Mouse (Mus musculus) spleen, postnatal 4 days (tissue): ENCODE measurements around the gene Asic2.

Source experiments
- DNase-seq, 2 experiments: peaks; one replicate each; pipeline ENCODE4 v3.0.0; 2022; ENCODE audit warnings: low spot score in 2 of 2

Asic2 gene

GRCm38 (mm10) chr11:81611948-81612797 lies 356.1 kb downstream of the Asic2 start:
- no peak for DNase-seq

DNA sequence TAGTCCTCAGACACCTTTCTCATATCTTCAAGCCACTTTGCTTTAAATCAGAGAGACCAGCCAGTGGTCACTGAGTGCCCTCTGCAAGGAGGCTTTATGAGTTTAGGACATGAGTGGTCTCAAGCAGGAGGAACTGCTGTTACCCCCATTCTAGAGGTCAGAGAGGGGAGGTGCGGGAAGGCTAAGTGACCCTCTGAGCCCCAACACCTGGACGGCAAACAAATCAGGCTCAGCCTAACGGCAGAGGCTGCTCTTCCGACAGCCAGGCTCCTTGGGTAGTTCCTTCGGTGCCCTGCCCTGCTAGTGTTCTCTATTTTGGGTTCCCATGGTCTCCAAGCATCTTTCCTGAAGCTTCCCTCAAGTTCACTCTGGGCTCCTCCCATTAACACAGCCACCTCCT lies 357.8 kb downstream of the Asic2 start:
- DNase-seq = no peak

DNA sequence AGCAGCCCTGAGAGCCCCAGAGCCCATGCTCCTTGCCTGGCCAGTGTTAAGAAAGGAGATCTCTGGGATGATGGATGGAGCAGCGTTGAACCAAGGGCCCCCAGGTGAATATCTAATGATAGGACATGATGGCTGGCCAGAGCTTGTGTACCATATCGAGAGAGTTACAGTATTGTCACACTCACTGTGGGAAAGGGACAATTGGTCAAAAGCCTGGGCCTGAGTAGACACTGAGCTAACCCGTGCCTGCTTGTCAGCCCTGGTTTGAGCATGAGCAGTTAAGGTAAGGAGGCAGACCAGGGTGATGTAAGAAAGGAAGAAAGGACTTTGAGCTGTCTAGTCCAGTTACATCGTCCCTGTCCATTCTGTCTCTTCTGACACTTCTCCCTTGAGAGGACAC lies 365.3 kb downstream of the Asic2 start:
- DNase-seq = no peak

DNA sequence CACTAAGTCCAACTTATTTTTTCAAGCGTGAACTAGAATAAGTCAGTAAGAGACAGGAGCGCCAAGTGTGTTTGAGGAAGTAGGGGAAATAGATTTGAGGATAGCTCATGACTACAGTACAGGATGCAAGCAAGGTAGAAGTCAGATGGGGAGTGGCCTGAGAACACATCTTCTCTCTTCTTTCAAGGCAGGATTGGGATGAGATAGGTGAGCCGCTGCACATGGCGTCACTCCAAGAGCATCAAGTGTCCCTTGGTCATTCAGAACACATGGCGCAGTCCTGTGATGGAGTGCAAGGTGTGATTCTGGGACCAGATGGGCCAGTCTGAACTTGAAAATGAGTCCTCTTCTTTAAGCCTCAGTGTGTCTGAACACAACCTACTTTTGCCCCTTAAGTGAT lies 366.5 kb downstream of the Asic2 start:
- no peak for DNase-seq

DNA sequence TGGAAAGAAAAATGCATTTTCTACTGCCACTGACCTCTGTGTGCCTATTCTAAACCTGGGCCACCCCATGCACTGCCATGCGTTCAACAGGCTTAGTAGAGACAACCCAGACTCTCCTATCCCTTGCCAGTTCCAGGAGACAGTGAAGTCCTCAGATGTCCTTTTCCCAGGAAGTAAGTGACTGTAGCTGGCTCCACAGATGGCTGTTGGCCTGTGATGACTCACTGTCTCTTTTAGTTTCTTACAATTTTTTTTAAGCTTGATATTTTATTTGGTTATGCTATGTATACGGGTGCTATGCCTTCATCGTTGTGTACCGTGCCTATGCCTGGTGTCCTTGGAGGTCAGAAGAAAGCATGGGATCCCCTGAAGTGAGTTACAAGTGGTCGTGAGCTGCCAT lies 370.7 kb downstream of the Asic2 start:
- no peak for DNase-seq

DNA sequence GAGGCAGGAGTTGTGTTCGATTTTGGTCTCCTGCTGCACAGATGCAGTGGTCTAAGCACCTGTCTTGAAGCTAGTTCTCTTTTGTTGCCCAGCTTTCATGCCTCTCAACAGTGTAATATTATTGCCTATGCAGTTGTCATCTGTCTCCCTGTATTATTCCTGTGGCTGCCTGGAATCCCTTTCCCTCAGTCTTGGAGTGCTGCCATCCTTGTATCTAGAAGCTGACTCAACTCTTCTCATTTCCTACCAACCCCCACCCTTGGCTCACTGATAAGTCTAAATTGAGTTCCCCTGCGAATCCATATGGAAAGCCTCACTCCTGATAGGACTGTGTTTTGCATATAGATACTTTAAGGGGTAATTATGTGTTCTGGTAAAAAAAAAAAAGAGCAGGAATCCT lies 373.0 kb downstream of the Asic2 start:
- no peak for DNase-seq

GRCm38 (mm10) chr11:81592776-81593175 lies 375.5 kb downstream of the Asic2 start:
- DNase-seq = no peak

DNA sequence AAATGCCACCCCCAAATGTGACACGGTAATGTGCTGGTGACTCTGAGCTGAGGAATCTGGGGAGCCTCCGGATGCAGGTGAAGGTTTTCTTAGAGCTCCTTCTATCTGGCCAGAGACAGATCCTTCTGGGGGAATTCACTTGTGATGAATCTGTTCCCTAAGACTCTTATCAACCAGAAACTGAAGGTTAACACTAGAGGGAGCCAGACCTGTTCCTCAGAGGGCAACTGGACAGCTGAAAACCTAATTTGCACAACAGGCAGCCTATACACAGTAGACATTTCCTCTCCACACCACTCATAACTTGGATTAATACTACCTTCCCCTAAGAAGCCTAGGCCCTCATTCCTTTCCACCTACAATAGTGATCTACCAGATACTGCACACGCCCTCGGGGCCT lies 377.3 kb downstream of the Asic2 start:
- no peak for DNase-seq

DNA sequence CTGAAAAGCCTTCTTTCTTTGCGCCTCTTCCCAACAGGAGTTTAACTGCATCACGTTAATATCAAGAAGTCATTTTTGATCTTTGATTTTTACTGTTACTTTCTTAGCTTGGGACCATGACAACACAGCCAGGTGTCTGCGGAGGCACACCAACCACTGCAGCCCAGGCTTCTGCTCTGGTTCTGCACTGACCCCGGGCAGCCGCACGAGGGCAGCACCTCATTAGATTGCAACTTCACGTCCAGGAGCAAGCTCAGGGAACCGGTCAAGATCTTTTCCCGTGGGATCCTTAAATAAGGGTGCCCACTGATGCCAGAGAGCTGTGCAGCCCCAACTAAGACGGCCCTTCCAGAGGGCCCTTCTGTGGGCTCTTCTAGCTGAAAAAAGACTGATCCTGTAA lies 379.6 kb downstream of the Asic2 start:
- DNase-seq = peak in 1 of 2 experiments; percentile 71

DNA sequence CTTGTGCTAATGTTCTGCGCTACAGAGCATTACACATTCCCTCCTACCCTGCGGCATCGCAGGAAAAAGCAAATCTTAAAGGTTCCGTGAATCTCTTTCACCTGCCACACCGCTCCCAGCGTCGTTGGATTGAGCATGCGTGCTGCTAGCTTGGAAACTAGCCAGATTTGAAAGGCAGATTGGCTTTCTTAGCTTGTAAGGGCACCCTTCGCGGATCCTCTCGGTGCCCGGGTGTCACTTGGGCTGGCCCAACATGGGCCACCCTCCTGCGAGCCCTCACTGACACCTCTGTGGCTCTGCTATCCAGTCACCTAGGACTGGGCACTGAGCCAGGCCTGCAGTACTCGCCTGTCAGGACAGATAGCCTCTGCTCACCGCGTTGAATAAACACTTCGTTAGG lies 380.3 kb downstream of the Asic2 start:
- DNase-seq = no peak

DNA sequence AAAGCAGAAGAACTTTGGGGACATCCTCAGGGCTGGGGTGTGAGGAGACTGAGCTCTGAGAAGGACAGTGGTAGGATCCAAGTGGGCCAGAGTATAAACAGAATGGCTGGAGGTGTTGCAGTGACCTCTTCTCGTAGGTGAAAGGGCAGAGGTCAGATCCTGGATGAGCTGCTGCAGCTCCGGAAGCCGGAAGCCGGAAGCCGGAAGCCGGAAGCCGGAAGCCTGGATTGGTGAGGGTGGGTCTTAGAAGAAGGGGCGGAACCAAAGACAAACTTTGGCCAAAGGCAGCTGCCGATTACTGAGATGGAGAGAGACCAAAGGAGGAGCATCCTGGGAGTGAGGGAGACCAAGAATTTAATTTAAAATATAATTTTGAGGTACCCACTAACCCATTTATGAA lies 381.1 kb downstream of the Asic2 start:
- DNase-seq = no peak

DNA sequence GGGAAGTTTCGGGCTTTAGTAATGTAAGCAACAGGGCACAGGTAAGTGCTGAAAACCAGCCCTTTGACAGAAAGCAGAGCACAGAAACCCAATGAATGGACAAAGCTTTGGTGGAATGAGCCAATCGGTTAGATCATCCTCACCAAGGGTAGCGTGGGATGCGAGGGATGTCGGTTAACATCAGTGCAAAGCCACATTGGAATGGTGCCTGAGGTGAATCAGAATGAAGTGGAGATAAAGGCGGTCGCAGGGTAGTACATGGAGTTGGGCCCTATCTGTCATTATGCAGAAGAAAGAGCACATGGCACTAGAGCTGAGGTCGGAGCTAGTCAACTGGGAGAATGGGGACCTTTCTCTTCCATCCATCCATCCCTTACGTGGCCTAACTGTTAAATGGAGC lies 383.8 kb downstream of the Asic2 start:
- DNase-seq = no peak

GRCm38 (mm10) chr11:81583195-81583594 lies 385.1 kb downstream of the Asic2 start:
- no peak for DNase-seq

GRCm38 (mm10) chr11:81582161-81582560 lies 386.1 kb downstream of the Asic2 start:
- no peak for DNase-seq

- DNase-seq = no peak
These were observed 388.5 kb downstream of the Asic2 start for GRCm38 (mm10) chr11:81579753-81580152.

DNA sequence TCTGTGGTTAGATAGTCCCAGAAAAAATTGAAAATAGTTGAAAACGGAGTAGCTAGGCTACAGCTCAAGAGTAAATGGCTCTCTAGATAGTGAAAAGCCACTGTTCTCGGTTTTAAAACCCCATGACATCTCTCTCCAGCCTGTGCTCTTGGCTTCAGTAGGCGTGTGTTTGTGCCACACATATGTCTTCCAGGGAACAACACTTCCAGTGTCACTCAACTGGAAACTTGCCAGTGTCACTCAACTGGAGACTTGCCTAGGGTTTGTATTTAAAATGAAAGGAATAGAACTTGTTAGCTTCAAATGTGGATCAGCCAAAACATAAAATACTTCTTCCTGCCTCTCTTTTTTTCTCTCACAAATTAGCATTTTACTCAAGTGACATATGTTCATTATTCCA lies 397.9 kb downstream of the Asic2 start:
- DNase-seq = no peak

DNA sequence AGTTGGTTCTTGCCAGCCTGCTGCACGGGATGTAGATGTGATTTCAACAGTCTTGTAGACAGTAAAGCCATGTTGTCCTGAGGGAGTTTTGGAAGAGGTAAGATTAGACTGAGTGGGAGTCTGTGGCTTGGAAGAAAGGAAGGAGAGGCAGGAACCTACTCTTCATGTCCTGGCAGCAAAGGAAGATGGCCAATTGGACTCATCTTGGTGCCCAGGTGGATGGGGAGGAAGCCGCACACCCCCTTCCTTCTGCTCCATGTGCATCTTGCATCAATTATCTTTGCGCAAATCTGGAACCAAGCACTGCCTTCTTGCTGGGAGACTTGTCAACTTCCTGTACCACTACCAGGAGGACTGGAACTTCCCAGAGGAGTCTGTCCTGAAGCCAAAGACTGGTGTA lies 403.4 kb downstream of the Asic2 start:
- no peak for DNase-seq

DNA sequence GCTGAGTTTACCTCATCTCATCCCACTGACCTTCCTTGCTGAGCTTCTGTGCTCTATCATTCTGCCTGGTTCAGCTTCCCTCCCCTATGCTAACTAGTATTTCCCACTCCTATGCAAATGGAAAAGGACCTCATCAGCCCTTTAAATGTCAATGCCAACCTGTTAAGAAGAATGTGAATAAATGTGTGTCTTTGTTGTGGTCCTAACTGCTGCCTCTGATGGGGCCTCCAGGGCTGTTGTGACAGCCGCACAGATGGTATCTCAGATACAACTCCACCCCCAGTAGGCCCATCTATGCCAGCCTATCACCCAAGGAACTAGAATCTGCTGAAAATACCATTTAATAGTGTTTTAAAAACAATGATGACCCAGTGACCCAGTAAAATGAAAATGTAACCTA lies 407.9 kb downstream of the Asic2 start:
- no peak for DNase-seq

DNA sequence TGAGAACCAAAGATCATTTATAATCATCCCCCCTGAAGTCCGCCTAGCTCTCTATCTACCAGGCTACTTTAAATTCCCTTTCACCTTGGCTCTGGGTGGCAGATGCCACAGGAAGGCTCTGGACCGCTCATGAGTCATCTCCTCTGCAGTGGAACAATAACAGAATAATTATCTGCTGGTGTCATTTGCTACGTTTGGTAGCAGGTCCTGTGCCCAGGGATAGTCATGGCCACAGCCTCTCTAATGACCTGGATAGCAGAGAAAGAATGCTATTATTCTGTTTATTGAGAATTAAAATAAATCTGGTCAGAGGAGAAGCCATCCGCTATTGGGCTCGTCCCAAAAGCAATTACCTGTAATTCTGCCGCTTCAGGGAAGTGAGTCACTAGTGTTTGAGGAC lies 425.1 kb downstream of the Asic2 start:
- no peak for DNase-seq

DNA sequence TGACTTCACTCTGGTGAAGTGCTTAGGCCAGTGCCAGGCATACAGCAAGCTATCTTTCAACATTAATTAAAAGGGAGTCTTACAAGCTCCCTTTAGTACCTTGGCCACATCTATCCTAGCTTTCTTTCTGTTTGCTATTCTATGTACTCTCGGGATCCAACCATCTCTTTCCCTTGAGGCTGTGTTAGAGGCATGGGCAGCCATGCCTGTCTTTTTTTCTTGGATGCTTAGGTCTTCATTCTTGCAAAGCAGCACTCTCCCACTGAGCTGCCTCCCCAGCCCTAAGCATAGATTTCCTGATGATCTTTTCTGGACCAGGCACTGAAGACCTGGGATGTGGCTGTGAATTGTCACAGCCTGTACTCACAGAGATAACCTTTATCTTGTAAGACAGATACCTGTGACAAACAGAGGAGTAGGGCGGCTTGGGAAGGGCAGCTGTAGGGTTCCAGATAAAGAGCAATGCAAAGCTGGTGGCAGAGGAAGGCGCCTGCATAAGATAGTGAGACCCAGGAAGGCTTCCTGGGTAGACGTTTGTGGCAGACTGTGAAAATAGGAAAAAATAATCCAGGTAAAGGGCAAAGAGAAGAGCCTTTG lies 433.0 kb downstream of the Asic2 start:
- DNase-seq = no peak

DNA sequence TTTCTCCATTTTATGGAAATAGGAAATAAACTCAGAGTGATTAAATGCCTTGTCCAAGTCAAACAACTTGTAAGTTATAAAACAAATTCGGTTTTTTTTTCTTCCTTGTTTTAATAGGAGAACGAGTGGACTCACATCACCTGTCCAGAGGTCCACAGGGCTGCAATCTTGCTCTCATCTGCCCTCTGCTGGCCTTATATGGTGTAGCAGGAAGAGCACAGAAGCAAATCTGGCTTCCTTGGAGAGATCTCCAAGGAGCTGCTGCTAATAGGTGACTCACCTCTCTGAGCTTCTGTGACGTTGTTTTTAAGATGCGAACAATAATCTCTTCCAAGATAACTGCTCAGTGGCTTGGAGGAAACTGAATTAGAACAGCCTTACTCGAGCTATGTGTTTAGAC lies 433.6 kb downstream of the Asic2 start:
- no peak for DNase-seq

- no peak for DNase-seq
These were observed 436.4 kb downstream of the Asic2 start for GRCm38 (mm10) chr11:81531906-81532305.

DNA sequence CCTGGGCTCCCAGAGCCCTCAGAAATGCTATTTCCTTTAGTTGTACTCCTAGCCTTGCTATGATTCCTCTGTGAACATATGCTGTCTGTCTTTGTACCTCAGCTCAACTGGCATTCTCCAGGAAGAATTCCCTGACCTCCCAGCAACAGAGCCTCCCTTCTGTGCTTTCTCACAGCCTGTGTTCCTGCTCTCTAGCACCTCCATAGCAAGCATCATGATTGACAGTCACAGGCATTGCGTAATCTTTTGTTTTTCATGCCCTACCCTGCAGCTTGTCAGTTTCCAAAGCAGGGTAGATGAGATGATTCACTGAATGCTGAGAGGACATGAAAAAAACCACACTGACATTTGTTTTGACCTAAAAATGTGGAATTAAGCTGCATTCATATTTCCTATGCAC lies 445.3 kb downstream of the Asic2 start:
- DNase-seq = no peak

DNA sequence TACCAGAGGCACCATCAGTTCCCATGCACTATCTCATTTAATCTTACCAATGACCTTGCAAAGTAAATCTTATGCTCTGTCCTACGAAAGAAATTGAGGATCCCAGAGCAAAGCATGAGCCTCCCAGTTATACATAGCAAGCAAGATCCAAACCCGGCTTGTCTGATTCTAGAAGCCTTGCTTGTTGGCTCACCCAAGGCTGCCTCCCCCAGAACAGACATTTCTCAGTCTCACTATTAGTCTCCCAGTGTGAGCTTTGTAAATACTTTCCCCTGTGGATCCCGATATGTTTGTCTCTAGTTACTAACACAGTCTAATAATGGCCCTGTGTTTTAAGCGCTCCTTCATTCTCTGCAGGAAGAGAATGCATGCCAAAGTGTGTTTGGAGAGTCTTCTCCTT lies 446.4 kb downstream of the Asic2 start:
- no peak for DNase-seq
